Mouse (Mus musculus) adrenal gland, adult 2 months (tissue): ENCODE data around the gene Obsl1. TPM values are rescaled to one million over a fixed set of nuclear protein-coding genes. Genes with fewer than 3 reads are reported as not detected.
A peak's percentile ranks its signal among the peaks of the same experiment; 100 is the strongest.

Experiments used
- DNase-seq: peaks from one replicate; pipeline ENCODE4 v3.0.0; 2021
- polyA plus RNA-seq: library from polyadenylated mRNA; depleted of rRNA; stranded (reverse); fragments of >200 nt; gene quantifications from 2 replicates; pipeline ENCODE4 v1.2.3, GENCODE M21; 2012
- total RNA-seq, 2 experiments: library from RNA; stranded (reverse); gene quantifications; 2 replicates each; pipeline ENCODE4 v1.2.3; 2021

Obsl1 gene
- total and polyA plus RNA-seq, 3 experiments, result 35.9 to 81.5 (median 56.6) TPM

DNA sequence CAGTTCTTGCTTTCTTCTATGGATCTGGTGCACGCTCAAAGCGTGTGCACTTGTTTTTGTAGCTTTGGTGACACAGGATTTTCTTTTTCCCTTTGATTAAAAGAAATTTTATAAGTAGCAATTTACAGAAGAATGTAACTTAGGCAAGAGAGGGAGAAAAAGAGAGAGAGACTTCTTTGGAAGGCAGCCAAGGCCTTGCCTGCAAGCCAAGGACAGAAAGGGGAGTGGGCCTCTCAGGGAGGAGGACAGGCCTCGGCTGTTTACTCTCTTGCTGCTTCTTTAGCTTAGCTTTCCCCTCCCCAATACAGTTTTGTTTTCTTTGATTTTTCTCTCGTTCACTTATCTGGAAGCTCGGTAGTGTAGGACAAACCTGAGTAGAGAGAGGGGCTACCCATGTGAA, 13.3 kb upstream of the Obsl1 start:
- DNase-seq, result peak; percentile 69

GRCm38 (mm10) chr1:75518427-75518826, 12.2 kb upstream of the Obsl1 start:
- no peak for DNase-seq

- no peak for DNase-seq
Observed at GRCm38 (mm10) chr1:75517984-75518383, 11.7 kb upstream of the Obsl1 start.

- DNase-seq, result peak; percentile 50
Observed at GRCm38 (mm10) chr1:75516703-75517380, 10.6 kb upstream of the Obsl1 start.

DNA sequence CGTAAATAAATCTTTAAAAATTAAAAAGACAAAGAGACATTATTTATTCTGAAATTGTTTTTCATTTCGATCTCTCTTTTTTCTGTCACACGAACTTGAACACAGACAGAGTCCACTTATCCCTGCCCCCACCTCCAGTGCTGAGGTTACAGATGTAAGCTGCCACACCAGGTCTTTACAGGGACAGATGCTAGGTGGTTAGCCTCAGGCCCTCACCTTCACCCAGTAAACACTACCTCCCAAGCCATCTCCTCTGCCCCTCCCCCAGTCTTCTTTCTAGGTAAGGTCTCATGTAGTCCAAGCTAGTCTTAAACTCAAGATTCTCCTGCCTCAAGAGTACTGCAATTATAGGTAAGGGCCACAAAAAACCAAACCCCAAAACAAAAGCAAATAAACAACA, 6.3 kb upstream of the Obsl1 start:
- DNase-seq, result no peak

DNA sequence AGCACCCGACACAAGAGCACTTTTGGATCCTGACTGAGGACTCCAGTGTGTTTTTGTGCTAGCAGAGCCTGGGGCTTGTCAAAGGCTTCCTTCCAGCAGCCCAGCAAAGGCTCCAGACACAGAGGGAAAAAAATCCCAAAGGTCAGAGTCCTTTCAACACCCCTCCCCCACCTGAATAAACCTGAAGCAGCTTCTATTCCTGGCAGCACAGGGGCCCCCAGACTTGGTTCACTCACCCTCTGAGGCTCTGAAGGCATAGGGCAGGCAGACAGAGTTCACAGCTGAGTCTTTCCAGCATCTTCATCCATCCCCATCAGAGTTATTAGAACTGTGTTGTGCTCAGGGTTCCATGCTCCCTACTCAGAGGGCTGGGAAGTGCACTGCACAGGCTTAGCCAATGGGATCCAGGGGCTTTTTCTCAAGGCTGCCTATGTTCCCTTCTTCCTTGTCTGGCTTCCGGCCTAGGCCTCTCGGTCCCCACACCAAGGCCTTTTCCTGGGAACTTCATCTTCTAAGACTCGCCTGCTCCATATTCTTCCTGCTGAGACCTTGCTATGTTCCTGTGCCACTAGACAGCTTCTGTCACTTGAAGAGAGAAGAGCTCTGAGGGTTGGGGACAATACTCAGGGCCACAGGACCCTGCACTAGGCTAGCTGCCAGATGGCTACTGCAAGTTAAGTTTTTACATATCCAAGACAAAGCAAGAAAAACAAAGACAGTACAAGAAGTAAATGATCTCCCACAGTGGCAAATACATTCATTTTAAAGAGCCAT, 5.4 kb upstream of the Obsl1 start:
- DNase-seq, result no peak

GRCm38 (mm10) chr1:75510154-75510553, 3.9 kb upstream of the Obsl1 start:
- DNase-seq, result no peak

DNA sequence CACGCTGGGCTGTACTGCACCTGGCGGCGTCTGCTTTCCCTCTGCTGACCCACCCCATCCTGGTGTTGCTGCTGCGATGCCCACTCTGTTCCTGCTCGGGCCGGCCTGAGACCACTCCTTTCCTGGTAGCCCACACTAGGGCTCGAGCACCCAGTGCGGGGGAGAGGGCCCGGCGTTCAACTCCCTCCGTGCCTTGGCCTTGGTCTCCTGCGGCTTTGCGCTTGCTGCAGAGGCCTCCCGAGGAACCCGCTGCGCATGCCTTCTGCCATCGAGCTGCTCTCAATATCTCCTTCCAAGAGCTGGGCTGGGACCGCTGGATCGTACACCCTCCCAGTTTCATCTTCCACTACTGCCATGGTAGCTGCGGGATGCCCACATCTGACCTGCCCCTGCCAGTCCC, 3.3 kb upstream of the Obsl1 start:
- DNase-seq, result peak; percentile 41

GRCm38 (mm10) chr1:75507006-75507405, 754 bp upstream of the Obsl1 start, which contains the start of gene Inha:
Gene Inha (plus strand): TSS chr1:75507077.
- peak; percentile 48 for DNase-seq

- DNase-seq, result peak; percentile 90
Observed at GRCm38 (mm10) chr1:75505159-75505955, 895 bp downstream of the Obsl1 start.

GRCm38 (mm10) chr1:75504256-75505045, 1.8 kb downstream of the Obsl1 start:
- DNase-seq, result peak; percentile 37

GRCm38 (mm10) chr1:75503651-75503980, 2.6 kb downstream of the Obsl1 start:
- peak; percentile 53 for DNase-seq

DNA sequence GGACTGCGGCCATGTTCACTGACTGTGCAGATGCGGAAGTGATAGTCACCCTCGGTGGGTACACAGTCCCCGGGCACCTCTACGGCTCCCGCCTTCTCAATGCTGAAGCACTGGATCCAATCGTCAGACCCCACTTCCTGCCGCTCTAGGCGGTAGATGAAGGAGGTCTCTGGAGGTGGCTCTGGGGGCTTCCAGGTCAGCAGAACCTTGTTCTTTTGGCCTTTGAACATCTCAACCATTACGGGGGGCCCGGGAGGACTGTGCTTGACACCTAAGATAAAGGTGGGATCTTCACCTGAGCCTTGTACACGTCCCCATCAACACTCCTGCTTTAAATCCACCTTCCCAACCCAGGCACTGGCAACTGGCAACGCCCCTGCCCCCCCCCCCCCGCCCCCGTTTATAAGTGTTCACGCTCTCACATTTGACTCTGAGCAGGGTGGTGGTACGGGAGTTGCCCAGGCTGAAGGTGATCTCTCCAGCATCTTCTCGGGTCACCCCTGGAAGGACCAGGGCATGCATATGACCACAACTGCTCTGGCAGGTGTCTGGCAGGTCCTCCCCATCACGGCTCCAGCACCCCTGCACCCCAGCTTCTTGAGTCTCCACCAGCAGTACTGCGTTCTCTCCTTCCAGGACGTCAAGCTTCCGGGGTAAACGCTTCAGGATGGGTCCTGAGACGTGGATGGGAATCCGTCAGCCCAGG, 3.2 kb downstream of the Obsl1 start:
- DNase-seq, result no peak

- DNase-seq, result no peak
Observed at GRCm38 (mm10) chr1:75501905-75502304, 4.3 kb downstream of the Obsl1 start.

GRCm38 (mm10) chr1:75499441-75499840, 6.8 kb downstream of the Obsl1 start:
- DNase-seq, result no peak

DNA sequence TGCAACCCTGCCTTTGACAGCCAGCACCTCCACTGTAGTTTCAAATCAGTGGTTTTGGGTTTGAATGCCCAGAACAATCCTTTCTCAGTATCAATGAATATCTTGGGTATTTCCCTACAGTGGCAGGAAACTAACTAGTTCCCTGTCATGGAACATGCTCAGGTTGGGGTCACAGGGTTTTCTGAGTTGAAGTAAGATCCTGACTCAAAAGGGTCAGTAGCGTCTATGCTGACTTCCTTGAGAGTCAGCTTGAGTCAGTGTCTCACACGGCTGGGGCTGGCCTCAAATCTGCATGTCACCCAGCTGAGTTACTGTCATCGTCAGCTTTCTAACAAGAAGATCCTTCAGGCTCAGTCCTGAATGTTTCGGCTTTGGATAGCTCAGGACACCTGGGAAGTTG, 7.4 kb downstream of the Obsl1 start:
- DNase-seq, result no peak

DNA sequence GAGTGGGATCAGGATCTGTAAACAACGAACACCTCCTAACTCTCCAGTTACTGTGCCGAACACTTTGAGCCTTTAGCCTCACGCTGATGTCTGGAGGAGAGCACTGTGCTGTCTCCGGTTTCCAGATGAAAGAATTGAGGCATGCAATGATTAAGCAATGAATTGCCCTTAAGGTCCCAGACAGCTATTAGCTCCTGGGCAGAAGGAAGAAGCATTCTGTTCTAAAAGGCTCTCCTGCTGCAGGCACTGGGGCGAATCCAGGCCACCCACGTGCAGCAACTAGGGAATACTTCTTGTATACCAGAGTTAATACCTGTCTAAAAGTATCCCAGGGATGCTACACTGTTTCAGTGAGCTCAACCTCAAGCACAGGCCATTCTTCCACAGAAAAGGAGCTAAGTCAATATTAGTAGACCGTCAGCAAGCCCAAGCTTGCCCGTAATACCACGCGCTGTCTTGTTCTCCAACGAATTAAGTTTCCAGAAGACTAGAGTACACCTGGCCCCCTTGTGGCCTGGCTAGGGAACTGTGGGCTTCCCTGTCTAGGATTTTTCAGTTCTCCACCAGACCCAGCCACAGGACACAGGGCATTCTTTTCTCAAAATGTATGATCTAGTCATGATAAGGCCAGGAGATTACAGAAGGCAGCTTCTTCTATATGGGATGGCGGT, 11.2 kb downstream of the Obsl1 start:
- DNase-seq, result no peak

DNA sequence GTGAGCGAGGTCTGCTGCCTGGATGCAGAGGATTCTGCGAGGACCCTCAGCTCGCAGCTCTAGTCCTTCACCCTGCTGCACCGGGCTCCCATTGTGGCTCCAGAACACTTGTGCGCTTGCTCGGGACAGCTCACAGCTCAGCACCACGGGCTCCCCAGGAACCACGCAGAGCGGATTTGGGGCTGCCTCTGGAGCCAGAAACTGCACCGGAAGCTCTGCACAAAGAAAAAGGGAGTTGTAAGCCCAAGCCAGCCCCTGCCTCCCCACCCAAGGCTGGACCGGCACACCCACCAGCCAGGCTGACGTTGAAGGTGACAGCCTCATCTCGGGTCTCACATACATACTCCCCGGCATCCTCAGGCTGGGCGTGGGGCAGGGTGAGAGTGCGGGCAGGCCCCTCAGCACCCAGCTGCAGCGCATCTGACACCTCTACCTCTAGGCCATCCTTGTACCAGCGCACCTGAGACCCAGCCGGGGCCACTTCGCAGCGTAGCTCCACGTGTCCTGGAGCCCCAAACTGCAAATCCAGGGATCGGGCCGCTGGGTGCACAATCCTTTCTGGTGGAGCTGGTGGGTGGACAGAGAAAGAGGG, 13.6 kb downstream of the Obsl1 start:
- no peak for DNase-seq

DNA sequence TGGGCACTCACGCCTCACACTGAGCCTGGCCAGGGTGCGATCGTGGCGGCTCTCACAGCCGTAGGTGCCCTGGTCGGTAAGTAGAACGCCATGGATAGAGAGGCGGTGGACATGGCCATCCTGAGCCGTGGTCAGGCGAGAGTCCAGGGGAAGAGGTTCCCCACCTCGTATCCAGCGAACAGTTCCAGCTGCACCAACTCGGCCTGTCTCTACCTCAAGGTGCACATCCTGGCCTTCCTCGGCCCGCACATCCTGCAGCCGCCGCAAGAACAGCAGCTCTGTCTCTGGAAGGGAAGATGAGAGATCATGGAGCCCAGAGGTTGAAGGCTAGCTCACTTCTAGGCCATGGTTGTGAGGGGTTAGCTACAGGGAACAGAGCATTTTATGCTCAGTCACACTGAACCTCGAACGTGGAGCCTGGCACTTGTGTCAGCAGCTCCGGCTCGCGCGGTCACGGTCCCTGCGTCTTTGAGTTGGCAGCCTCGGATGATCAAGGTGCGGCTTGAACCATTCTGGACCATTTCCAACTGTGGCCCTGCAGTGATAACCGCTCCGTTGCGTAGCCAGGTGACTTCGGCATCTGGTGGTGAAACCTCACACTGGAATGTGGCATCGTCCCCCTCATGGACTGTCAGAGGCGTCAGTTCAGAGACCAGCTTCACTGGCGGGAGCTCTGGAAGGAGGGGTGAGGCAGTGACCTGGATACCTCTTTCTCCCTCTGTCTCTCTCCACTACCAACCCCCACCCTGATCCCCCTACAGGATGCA, 15.3 kb downstream of the Obsl1 start:
- DNase-seq, result no peak
